Mouse (Mus musculus): Measurements from ENCODE around the gene Ppp1r27.
A peak's percentile ranks its signal among the peaks of the same experiment; 100 is the strongest.
"Not testable (repeated sequence)": the region's sequence is repeated elsewhere in the genome, so short reads cannot be mapped to it uniquely, and the experiment has no call there.

Gene Ppp1r27

GRCm38 (mm10) chr11:120575940-120576339 is 25.0 kb upstream of the Ppp1r27 start:
- DNase-seq (ENCODE audit: low spot score) = no peak

GRCm38 (mm10) chr11:120575046-120575445 is 24.1 kb upstream of the Ppp1r27 start:
- DNase-seq (ENCODE audit: low spot score) = no peak

GRCm38 (mm10) chr11:120574278-120574600 is 23.3 kb upstream of the Ppp1r27 start:
- no peak for DNase-seq (ENCODE audit: low spot score)

GRCm38 (mm10) chr11:120573585-120574277 is 22.8 kb upstream of the Ppp1r27 start:
- no peak for DNase-seq (ENCODE audit: low spot score)

- DNase-seq (ENCODE audit: low spot score) = peak; percentile 99
Measured at GRCm38 (mm10) chr11:120572752-120573584, 22.0 kb upstream of the Ppp1r27 start, which contains the start of gene P4hb. P4hb (minus strand) TSS chr11:120573253.

- no peak for DNase-seq (ENCODE audit: low spot score)
Measured at GRCm38 (mm10) chr11:120572417-120572751, 21.5 kb upstream of the Ppp1r27 start.

- no peak for DNase-seq (ENCODE audit: low spot score)
Measured at GRCm38 (mm10) chr11:120571754-120572416, 21.0 kb upstream of the Ppp1r27 start.

- no peak for DNase-seq (ENCODE audit: low spot score)
Measured at GRCm38 (mm10) chr11:120571122-120571521, 20.2 kb upstream of the Ppp1r27 start.

GRCm38 (mm10) chr11:120568324-120568723 is 17.4 kb upstream of the Ppp1r27 start:
- no peak for DNase-seq (ENCODE audit: low spot score)

GRCm38 (mm10) chr11:120565114-120565513 is 14.2 kb upstream of the Ppp1r27 start:
- no peak for DNase-seq (ENCODE audit: low spot score)

- DNase-seq (ENCODE audit: low spot score) = no peak
Measured at GRCm38 (mm10) chr11:120562949-120563348, 12.0 kb upstream of the Ppp1r27 start.

GRCm38 (mm10) chr11:120560952-120561728 is 10.2 kb upstream of the Ppp1r27 start:
- no peak for DNase-seq (ENCODE audit: low spot score)

- not testable (repeated sequence) for DNase-seq (ENCODE audit: low spot score)
Measured at GRCm38 (mm10) chr11:120558843-120559242, 7.9 kb upstream of the Ppp1r27 start.

- no peak for DNase-seq (ENCODE audit: low spot score)
Measured at GRCm38 (mm10) chr11:120555260-120555659, 4.3 kb upstream of the Ppp1r27 start.

GRCm38 (mm10) chr11:120554834-120555233 is 3.9 kb upstream of the Ppp1r27 start:
- DNase-seq (ENCODE audit: low spot score) = peak; percentile 69

- DNase-seq (ENCODE audit: low spot score) = no peak
Measured at GRCm38 (mm10) chr11:120552736-120553135, 1.8 kb upstream of the Ppp1r27 start.

- no peak for DNase-seq (ENCODE audit: low spot score)
Measured at GRCm38 (mm10) chr11:120549986-120550809, 734 bp downstream of the Ppp1r27 start.

- DNase-seq (ENCODE audit: low spot score) = peak; percentile 94
Measured at GRCm38 (mm10) chr11:120549168-120549945, 1.6 kb downstream of the Ppp1r27 start, which contains the start of gene Mcrip1. Mcrip1 (minus strand) TSS chr11:120549727.

GRCm38 (mm10) chr11:120548786-120549167 is 2.2 kb downstream of the Ppp1r27 start:
- DNase-seq (ENCODE audit: low spot score) = no peak

GRCm38 (mm10) chr11:120548214-120548613 is 2.7 kb downstream of the Ppp1r27 start:
- no peak for DNase-seq (ENCODE audit: low spot score)
